Mouse (Mus musculus): Measurements from ENCODE around the gene Slc26a6. TPM values are rescaled to one million over a fixed set of nuclear protein-coding genes. Genes with fewer than 3 reads are reported as not detected.

The Slc26a6 gene
- polyA plus RNA-seq, 1 experiment from 2014 or later, result 12.8 TPM

DNA sequence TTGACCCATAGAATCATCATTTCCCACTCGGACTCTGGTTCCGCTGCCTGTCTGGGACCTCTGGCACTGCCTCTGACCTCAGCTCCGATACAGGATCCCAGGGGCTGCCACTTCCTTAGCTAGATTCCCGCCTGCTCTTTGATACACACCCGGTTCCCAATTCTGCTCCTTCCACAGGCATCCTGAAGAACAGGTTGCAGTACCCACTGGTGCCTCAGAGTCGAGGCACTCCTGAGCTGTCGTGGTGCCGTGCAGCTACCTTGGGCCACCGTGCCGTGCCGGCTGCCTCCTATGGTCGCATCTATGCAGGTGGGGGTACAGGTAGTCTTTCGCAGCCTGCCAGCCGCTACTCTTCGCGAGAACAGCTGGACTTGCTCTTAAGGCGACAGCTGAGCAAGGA is 4.7 kb upstream of the Slc26a6 start:
- Histone ChIP-seq H3K4me1 (peaks cover 6% of the 10 kb centered on the region), H3K36me3 (no peaks in the 10 kb centered on the region), H3K4me2 (no peak overlapping the region), H3K27me3 (replicated peaks) (no peaks in the 10 kb centered on the region), H3K9me3 (no peaks in the 10 kb centered on the region), H3K4me3 (replicated peaks) (no peak overlapping the region), H3K9ac (no peak overlapping the region), H3K27ac (no peak overlapping the region)
- WGBS, result 59% methylated on average over 17 of the region's 17 CpGs
- ATAC-seq (ENCODE audit: insufficient read depth, low FRiP score, low read depth), result no peak

GRCm38 (mm10) chr9:108853635-108854240 is 655 bp downstream of the Slc26a6 start:
- H3K4me2 ChIP-seq, result peak overlapping the region; percentile 85
- H3K27ac ChIP-seq, result peak overlapping the region; percentile 88
- H3K9ac ChIP-seq, result peak overlapping the region; percentile 40
- 3% methylated on average over 25 of the region's 25 CpGs for WGBS
- H3K27me3 ChIP-seq (replicated peaks), result no peaks in the 10 kb centered on the region
- H3K36me3 ChIP-seq, result no peaks in the 10 kb centered on the region; the same call in 1 of the 2 replicates
- peak overlapping the region; percentile 66 for H3K4me3 ChIP-seq (replicated peaks)
- H3K4me1 ChIP-seq, result peaks cover 16% of the 10 kb centered on the region
- no peaks in the 10 kb centered on the region for H3K9me3 ChIP-seq
- peak; percentile 90 for ATAC-seq (ENCODE audit: insufficient read depth, low FRiP score, low read depth)

DNA sequence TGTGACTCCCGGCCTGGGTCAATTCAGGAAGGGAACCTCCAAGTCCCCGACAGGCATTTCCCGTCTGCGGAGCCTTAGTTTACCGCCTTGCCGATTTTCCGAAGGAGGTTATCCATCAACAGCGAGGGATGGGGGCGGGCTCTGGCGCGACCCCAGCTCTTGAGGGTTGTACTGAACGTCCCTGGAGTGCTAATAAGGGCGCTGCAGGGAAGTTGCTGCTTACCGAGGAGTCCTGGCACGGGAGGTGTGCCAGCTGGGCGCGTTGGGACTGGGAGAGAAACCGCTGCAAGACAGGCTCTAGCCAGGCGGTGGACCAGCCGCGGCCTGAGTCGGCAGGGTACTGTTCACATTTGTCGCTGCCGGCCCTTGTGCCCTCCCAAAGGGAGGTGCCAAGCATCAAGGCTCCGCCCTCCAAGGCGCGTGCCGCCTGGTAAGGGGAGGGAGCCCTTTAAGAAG is 1.2 kb downstream of the Slc26a6 start:
- peaks cover 16% of the 10 kb centered on the region for H3K4me1 ChIP-seq
- under 1% methylated on average over 28 of the region's 28 CpGs for WGBS

DNA sequence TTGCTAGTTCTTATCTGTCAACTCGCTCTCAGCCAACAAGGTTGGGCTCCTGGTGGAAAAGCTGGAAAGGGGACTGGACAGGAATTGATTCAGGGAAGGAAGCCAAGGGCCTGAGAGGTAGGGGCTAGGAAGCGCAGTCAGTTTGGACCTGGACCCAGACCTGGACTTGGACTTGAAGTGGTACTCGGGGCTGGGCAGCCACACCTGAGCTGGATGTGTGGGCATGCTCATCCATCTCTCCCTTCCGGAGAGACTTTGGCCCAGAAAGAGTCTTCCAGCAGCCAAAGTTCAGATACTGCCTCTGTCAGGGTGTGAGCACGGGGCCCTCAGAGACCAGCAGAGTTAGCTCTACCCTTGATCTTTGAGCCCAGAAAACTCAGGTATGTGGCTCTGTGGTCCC is 2.3 kb downstream of the Slc26a6 start:
- 0 out of 2 replicates have a peak overlapping the region, but pooled peaks have one; percentile 37 for H3K27ac ChIP-seq
- H3K27me3 ChIP-seq (replicated peaks), result no peaks in the 10 kb centered on the region
- peak overlapping the region; percentile 66; the same call in 1 of the 2 replicates for H3K4me3 ChIP-seq (replicated peaks)
- H3K36me3 ChIP-seq, result no peaks in the 10 kb centered on the region; the same call in 1 of the 2 replicates
- WGBS, result 46% methylated on average over 5 of the region's 5 CpGs
- peak overlapping the region; percentile 85; the same call in 1 of the 2 replicates for H3K4me2 ChIP-seq
- ATAC-seq (ENCODE audit: insufficient read depth, low FRiP score, low read depth), result no peak
- H3K4me1 ChIP-seq, result peaks cover 16% of the 10 kb centered on the region
- H3K9ac ChIP-seq, result no peak overlapping the region
- no peaks in the 10 kb centered on the region for H3K9me3 ChIP-seq

More for the DNA sequence above, 1.2 kb downstream of the Slc26a6 start:
- no peaks in the 10 kb centered on the region for H3K9me3 ChIP-seq
- ATAC-seq (ENCODE audit: insufficient read depth, low FRiP score, low read depth), result peak; percentile 83
- no peaks in the 10 kb centered on the region; the same call in 1 of the 2 replicates for H3K36me3 ChIP-seq
- no peaks in the 10 kb centered on the region for H3K27me3 ChIP-seq (replicated peaks)
- H3K27ac ChIP-seq, result peak overlapping the region; percentile 88
- H3K4me2 ChIP-seq, result peak overlapping the region; percentile 85
- peak overlapping the region; percentile 66 for H3K4me3 ChIP-seq (replicated peaks)
- H3K9ac ChIP-seq, result peak overlapping the region; percentile 40

DNA sequence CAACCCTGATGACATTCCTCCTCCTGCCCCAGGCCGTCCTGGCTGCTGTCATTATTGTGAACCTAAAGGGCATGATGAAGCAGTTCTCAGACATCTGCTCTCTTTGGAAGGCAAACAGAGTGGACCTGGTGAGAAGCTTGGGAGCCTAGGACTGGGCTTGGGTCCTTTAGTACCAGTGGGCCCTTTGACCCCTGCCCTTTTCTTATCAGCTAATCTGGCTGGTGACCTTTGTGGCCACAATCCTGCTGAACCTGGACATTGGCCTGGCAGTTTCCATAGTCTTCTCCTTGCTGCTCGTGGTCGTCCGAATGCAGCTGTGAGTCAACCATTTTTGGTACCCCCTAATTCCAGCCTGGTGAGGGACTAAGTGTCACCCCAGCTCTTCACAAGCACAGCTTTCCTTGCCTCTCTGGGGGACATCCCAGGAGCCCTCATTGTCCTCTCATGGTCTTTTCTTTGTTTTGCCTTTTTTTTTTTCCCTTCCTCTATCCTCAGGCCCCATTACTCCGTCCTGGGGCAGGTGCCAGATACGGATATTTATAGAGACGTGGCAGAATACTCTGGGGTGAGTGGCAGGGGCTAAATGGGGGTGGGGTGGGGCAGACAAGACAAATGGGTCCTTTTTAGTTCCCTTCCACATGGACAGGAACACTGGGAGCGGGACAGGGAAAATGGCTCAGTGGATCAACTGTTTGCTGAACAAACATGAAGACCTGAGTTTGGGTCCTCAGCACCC is 5.9 kb downstream of the Slc26a6 start:
- 70% methylated on average over 8 of the region's 8 CpGs for WGBS
- no peak overlapping the region for H3K27ac ChIP-seq
- H3K9ac ChIP-seq, result no peak overlapping the region
- no peak overlapping the region for H3K4me2 ChIP-seq
- no peaks in the 10 kb centered on the region for H3K27me3 ChIP-seq (replicated peaks)
- peaks cover 6% of the 10 kb centered on the region for H3K4me1 ChIP-seq
- H3K9me3 ChIP-seq, result no peaks in the 10 kb centered on the region
- no peak for ATAC-seq (ENCODE audit: insufficient read depth, low FRiP score, low read depth)
- no peak overlapping the region for H3K4me3 ChIP-seq (replicated peaks)
- H3K36me3 ChIP-seq, result no peaks in the 10 kb centered on the region; the same call in 1 of the 2 replicates

DNA sequence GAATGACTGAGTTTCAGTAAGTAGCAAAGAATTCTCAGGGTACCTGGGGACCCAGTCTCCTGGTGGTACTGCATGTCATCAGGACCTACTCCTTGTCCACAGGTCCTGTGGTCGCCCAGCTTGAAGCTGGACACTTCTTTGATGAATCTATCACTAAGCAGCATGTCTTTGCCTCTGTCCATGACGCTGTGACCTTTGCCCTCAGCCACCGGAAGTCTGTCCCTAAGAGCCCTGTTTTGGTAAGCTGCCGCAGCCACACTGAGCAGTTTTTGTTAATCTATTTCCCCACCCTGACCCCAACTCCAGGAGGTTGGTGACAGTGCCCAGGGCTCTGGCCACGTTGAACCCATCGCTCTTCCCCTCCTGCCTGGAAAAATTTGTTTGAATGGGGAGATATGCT is 59.2 kb downstream of the Slc26a6 start:
- Histone ChIP-seq H3K4me1 (no peaks in the 10 kb centered on the region), H3K9me3 (no peaks in the 10 kb centered on the region), H3K27ac (no peak overlapping the region), H3K27me3 (replicated peaks) (no peaks in the 10 kb centered on the region), H3K4me3 (replicated peaks) (no peak overlapping the region), H3K9ac (no peak overlapping the region), H3K4me2 (no peak overlapping the region), H3K36me3 (no peaks in the 10 kb centered on the region)
- ATAC-seq (ENCODE audit: insufficient read depth, low FRiP score, low read depth), result no peak
- 63% methylated on average over 6 of the region's 6 CpGs for WGBS

DNA sequence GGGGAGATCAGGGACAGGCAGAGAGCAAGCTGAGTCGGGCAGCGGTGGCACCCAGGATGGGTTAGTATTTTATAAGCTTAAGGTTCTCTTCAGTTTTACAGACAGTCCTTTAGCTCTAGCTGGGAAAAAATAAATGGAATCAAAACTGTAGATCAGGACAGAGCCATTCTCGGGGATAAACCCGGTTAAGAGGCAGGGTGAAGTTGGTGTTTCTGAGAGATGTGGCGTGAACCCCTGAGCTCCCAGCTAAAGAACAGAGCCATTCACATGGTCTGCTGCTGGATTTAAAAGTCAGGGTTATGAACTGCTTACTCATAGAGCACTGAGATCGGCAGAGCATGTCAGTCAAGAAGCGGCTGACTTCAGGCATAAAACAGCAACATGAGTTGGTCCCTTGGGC is 60.1 kb downstream of the Slc26a6 start:
- no peaks in the 10 kb centered on the region for H3K4me1 ChIP-seq
- no peak overlapping the region for H3K4me2 ChIP-seq
- no peak for ATAC-seq (ENCODE audit: insufficient read depth, low FRiP score, low read depth)
- H3K4me3 ChIP-seq (replicated peaks), result no peak overlapping the region
- WGBS, result 79% methylated on average over 7 of the region's 7 CpGs
- no peak overlapping the region for H3K27ac ChIP-seq
- no peaks in the 10 kb centered on the region for H3K9me3 ChIP-seq
- no peaks in the 10 kb centered on the region for H3K36me3 ChIP-seq
- H3K27me3 ChIP-seq (replicated peaks), result no peaks in the 10 kb centered on the region
- no peak overlapping the region for H3K9ac ChIP-seq

DNA sequence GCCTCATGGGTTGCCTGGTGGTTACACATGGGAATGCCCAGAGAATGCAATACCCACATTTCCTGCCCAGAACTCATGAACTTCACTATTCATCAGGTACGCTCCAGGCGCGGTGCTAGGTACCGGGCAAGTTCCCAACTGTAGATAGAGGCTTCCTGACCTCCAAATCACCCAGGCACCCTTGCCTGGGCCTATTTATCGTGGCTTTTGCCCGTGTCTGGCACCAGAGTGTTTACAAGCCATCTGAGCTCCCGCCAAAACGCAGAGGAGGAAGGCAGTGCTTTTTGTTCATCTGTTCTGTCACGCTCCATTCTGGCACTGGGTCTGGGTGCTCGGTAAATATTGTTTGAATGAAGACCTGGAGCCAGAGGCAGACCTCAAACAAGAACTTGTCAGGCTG is 60.5 kb downstream of the Slc26a6 start:
- Histone ChIP-seq H3K9me3 (no peaks in the 10 kb centered on the region), H3K36me3 (no peaks in the 10 kb centered on the region), H3K4me2 (no peak overlapping the region), H3K4me1 (no peaks in the 10 kb centered on the region), H3K9ac (no peak overlapping the region), H3K4me3 (replicated peaks) (no peak overlapping the region), H3K27me3 (replicated peaks) (no peaks in the 10 kb centered on the region), H3K27ac (no peak overlapping the region)
- 61% methylated on average over 10 of the region's 10 CpGs for WGBS
- ATAC-seq (ENCODE audit: insufficient read depth, low FRiP score, low read depth), result no peak

GRCm38 (mm10) chr9:108914491-108914890 is 61.4 kb downstream of the Slc26a6 start, which contains the start of gene Tmem89:
TSS of gene Tmem89 (plus strand) at chr9:108914619.
- Histone ChIP-seq H3K9ac (no peak within 1 kb of the TSS), H3K27me3 (replicated peaks) (no peaks in the 10 kb centered on the region), H3K4me3 (replicated peaks) (no peak within 1 kb of the TSS), H3K4me1 (no peaks in the 10 kb centered on the region), H3K4me2 (no peak within 1 kb of the TSS), H3K27ac (no peak within 1 kb of the TSS), H3K36me3 (no peaks in the 10 kb centered on the region), H3K9me3 (no peaks in the 10 kb centered on the region)
- 71% methylated on average over 6 of the region's 6 CpGs for WGBS
- no peak for ATAC-seq (ENCODE audit: insufficient read depth, low FRiP score, low read depth)

DNA sequence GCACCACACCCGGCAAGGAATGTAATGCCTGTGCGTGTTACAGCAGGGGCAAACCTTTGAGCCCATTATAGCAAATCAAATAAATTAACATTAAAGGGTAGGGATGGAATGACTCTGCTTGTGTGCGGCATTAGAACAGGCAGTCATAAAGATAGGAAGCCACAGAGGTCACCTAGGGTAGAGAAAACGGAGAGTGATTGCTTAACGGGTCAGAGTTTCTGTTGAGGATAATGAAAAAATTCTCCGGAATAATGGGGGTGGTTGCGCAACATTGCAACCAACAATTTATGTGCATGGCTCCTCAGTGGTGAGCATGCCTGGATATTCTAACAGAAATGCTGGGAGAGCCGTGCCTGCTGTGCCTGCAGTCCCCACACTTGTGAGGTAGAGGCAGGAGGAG is 72.8 kb downstream of the Slc26a6 start:
- H3K36me3 ChIP-seq, result no peaks in the 10 kb centered on the region

GRCm38 (mm10) chr9:108928424-108928823 is 75.3 kb downstream of the Slc26a6 start:
- H3K27me3 ChIP-seq (replicated peaks), result no peaks in the 10 kb centered on the region
- WGBS, result 85% methylated on average over 3 of the region's 3 CpGs
- no peaks in the 10 kb centered on the region for H3K9me3 ChIP-seq
- H3K36me3 ChIP-seq, result no peaks in the 10 kb centered on the region
- no peak overlapping the region for H3K4me2 ChIP-seq
- no peaks in the 10 kb centered on the region for H3K4me1 ChIP-seq
- H3K27ac ChIP-seq, result no peak overlapping the region
- H3K9ac ChIP-seq, result no peak overlapping the region
- no peak overlapping the region for H3K4me3 ChIP-seq (replicated peaks)
- no peak for ATAC-seq (ENCODE audit: insufficient read depth, low FRiP score, low read depth)

More for the DNA sequence above, 72.8 kb downstream of the Slc26a6 start:
- ATAC-seq (ENCODE audit: insufficient read depth, low FRiP score, low read depth), result no peak
- Histone ChIP-seq H3K9me3 (no peaks in the 10 kb centered on the region), H3K27me3 (replicated peaks) (no peaks in the 10 kb centered on the region), H3K9ac (no peak overlapping the region), H3K4me3 (replicated peaks) (no peak overlapping the region), H3K4me1 (no peaks in the 10 kb centered on the region), H3K27ac (no peak overlapping the region), H3K4me2 (no peak overlapping the region)
- WGBS, result 57% methylated on average over 8 of the region's 8 CpGs

- H3K36me3 ChIP-seq, result peaks cover 23% of the 10 kb centered on the region; the same call in 1 of the 2 replicates
- 4% methylated on average over 3 of the region's 3 CpGs for WGBS
- H3K4me1 ChIP-seq, result peaks cover 8% of the 10 kb centered on the region; the same call in 1 of the 2 replicates
- H3K9ac ChIP-seq, result no peak overlapping the region
- no peaks in the 10 kb centered on the region for H3K9me3 ChIP-seq
- H3K27ac ChIP-seq, result no peak overlapping the region
- H3K4me2 ChIP-seq, result peak overlapping the region; percentile 39; the same call in 1 of the 2 replicates
- H3K27me3 ChIP-seq (replicated peaks), result no peaks in the 10 kb centered on the region
- ATAC-seq (ENCODE audit: insufficient read depth, low FRiP score, low read depth), result no peak
- peak overlapping the region; percentile 96 for H3K4me3 ChIP-seq (replicated peaks)
Measured at GRCm38 (mm10) chr9:108935991-108936390, 82.9 kb downstream of the Slc26a6 start.

Measured in stomach, embryonic 15.5 days (tissue).